Mouse (Mus musculus): ENCODE results near the gene Ireb2. TPM values are rescaled to one million over a fixed set of nuclear protein-coding genes. Genes with fewer than 3 reads are reported as not detected.
"Not testable (repeated sequence)": the region's sequence is repeated elsewhere in the genome, so short reads cannot be mapped to it uniquely, and the experiment has no call there.

Ireb2 gene
- 28.4 and 31.0 TPM in 2 replicates for polyA plus RNA-seq (2014; fragmentation: Nextera tagmentation; extraction: Ambion mirVana)

DNA sequence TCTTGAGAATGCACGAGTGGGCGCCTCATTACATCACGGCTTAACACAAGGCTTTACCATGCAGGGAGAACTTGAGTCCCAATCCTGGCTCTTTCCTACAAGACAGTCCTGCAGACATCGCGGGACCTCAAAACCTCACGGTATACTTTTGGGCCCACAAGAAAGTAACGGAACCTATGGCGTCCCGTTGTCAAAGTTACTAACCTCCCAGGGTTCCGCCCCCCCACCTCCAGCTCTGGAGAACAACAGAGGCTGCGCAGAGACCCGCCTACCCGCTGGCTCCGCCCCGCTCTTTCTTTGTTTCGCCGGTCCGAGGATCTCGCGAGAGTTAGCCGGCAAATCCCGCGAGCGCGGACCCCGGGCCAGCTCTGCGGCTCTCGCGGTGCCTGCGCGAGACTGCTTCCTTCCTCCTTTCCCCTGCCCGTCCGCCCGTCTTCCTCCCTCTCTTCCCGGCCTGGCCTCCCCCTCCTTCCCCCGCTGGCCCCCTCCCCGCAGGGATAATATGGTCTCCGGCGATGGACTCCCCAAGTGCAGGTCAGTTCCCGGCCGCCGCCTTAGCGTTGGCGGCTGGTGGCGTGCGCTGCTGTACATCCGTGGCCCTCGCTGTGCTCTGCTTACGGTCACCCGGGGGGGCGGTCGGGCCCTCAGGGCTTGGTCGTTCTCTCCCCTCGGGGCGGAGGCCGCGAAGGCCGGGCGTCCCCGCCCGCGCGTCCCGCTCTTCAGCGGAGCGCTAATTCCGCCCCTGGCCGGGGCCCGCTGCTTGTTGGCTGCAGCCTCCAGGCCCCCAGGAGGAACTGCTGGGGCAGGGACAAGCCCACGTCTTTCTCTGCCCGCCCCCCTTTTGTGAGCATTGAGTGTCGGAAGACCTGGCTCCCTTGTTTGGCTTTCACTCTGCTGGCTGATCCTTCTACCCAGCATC, at the start of gene Ireb2:
Ireb2 (plus strand) TSS at position 427 of the 919 bp plus-strand sequence.
- peak within 1 kb of the TSS; percentile 98 for H3K9ac ChIP-seq (ENCODE audit: low read length)
- peak; percentile 95 for ATAC-seq (ENCODE audit: insufficient number of reproducible peaks, insufficient read depth, low FRiP score, low read depth)
- peak within 1 kb of the TSS; percentile 90 to 97 for H3K4me3 ChIP-seq (ENCODE audit: control insufficient read depth in 1 of 2, insufficient read depth in 1 of 2, low read depth in 1 of 2, low read length in 2 of 2)
- peak within 1 kb of the TSS; percentile 76 for H3K4me2 ChIP-seq (ENCODE audit: low read length)
- H3K36me3 ChIP-seq (ENCODE audit: control insufficient read depth, insufficient read depth, low read length): peaks cover 35% of the 10 kb centered on the region
- no peaks in the 10 kb centered on the region for H3K27me3 ChIP-seq (ENCODE audit: control insufficient read depth, insufficient read depth, low read length)
- no peaks in the 10 kb centered on the region for H3K9me3 ChIP-seq (ENCODE audit: control insufficient read depth, low read length)
- H3K27ac ChIP-seq (replicated peaks in 1 of 2; ENCODE audit: control insufficient read depth in 1 of 2, insufficient read depth in 1 of 2, low read depth in 2 of 2, low read length in 2 of 2): peak within 1 kb of the TSS; percentile 93 to 95
- H3K4me1 ChIP-seq (ENCODE audit: control insufficient read depth in 2 of 2, insufficient read depth in 2 of 2, low read length in 2 of 2): peaks cover 3 to 12% of the 10 kb centered on the region in 2 experiments
- WGBS: 1% methylated on average over 70 of the region's 72 CpGs

DNA sequence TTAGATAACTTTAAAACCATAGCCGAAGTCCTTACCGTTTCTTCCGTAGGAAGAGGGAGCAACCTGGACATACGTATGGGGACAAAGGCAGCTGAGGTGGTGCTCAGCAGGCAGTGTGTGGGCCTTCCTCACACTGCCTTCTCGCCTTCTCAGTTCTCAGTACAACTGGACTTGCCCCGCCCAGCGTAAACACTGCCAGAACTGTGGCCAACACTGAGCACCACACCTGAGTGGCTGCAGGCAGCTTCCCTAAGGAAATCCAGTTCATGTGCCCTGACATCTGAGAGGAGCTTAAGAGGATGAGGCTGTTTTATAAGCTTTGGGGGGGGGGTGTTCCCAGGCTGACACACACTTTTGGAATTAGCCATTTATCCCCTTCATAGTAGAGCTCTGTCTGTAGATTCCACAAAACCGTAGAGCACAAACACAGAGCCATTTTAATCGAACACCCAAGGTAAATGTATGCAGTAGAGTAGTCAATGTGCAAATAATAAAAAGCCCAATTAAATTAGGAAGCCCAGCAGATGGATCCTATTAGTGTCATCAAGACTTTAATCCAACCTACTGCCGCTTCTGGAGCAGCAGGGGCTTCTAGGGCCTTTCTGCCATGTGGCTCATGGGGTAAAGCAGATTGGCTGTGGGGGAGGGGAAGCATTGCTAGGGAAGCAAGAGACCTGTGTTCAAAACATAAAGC, 46.9 kb upstream of the Ireb2 start:
- no peak overlapping the region for H3K9ac ChIP-seq (ENCODE audit: low read length)
- no peaks in the 10 kb centered on the region for H3K36me3 ChIP-seq (ENCODE audit: control insufficient read depth, insufficient read depth, low read length)
- no peaks in the 10 kb centered on the region for H3K9me3 ChIP-seq (ENCODE audit: control insufficient read depth, low read length)
- no peaks in the 10 kb centered on the region for H3K4me1 ChIP-seq (ENCODE audit: control insufficient read depth in 2 of 2, insufficient read depth in 2 of 2, low read length in 2 of 2)
- ATAC-seq (ENCODE audit: insufficient number of reproducible peaks, insufficient read depth, low FRiP score, low read depth): no peak
- no peak overlapping the region for H3K4me3 ChIP-seq (ENCODE audit: control insufficient read depth in 1 of 2, insufficient read depth in 1 of 2, low read depth in 1 of 2, low read length in 2 of 2)
- no peak overlapping the region for H3K4me2 ChIP-seq (ENCODE audit: low read length)
- peaks cover 23% of the 10 kb centered on the region for H3K27me3 ChIP-seq (ENCODE audit: control insufficient read depth, insufficient read depth, low read length)
- 68% methylated on average over 10 of the region's 10 CpGs for WGBS
- H3K27ac ChIP-seq (replicated peaks in 1 of 2; ENCODE audit: control insufficient read depth in 1 of 2, insufficient read depth in 1 of 2, low read depth in 2 of 2, low read length in 2 of 2): no peak overlapping the region

- H3K4me1 ChIP-seq (ENCODE audit: control insufficient read depth in 2 of 2, insufficient read depth in 2 of 2, low read length in 2 of 2): no peaks in the 10 kb centered on the region
- peaks cover 23% of the 10 kb centered on the region for H3K27me3 ChIP-seq (ENCODE audit: control insufficient read depth, insufficient read depth, low read length)
- H3K4me3 ChIP-seq (ENCODE audit: control insufficient read depth in 1 of 2, insufficient read depth in 1 of 2, low read depth in 1 of 2, low read length in 2 of 2): no peak overlapping the region
- H3K36me3 ChIP-seq (ENCODE audit: control insufficient read depth, insufficient read depth, low read length): no peaks in the 10 kb centered on the region
- no peak overlapping the region for H3K9ac ChIP-seq (ENCODE audit: low read length)
- no peak overlapping the region for H3K27ac ChIP-seq (replicated peaks in 1 of 2; ENCODE audit: control insufficient read depth in 1 of 2, insufficient read depth in 1 of 2, low read depth in 2 of 2, low read length in 2 of 2)
- H3K9me3 ChIP-seq (ENCODE audit: control insufficient read depth, low read length): no peaks in the 10 kb centered on the region
- no peak for ATAC-seq (ENCODE audit: insufficient number of reproducible peaks, insufficient read depth, low FRiP score, low read depth)
- no peak overlapping the region for H3K4me2 ChIP-seq (ENCODE audit: low read length)
- 56% methylated on average over 5 of the region's 5 CpGs for WGBS
Measured at GRCm38 (mm10) chr9:54821442-54822100, 42.0 kb upstream of the Ireb2 start.

GRCm38 (mm10) chr9:54829760-54830159, 33.8 kb upstream of the Ireb2 start:
- Histone ChIP-seq H3K4me1 (ENCODE audit: control insufficient read depth in 2 of 2, insufficient read depth in 2 of 2, low read length in 2 of 2) (no peaks in the 10 kb centered on the region), H3K27me3 (ENCODE audit: control insufficient read depth, insufficient read depth, low read length) (no peaks in the 10 kb centered on the region), H3K9ac (ENCODE audit: low read length) (no peak overlapping the region), H3K4me2 (ENCODE audit: low read length) (no peak overlapping the region), H3K4me3 (ENCODE audit: control insufficient read depth in 1 of 2, insufficient read depth in 1 of 2, low read depth in 1 of 2, low read length in 2 of 2) (no peak overlapping the region), H3K9me3 (ENCODE audit: control insufficient read depth, low read length) (no peaks in the 10 kb centered on the region), H3K27ac (replicated peaks in 1 of 2; ENCODE audit: control insufficient read depth in 1 of 2, insufficient read depth in 1 of 2, low read depth in 2 of 2, low read length in 2 of 2) (no peak overlapping the region), H3K36me3 (ENCODE audit: control insufficient read depth, insufficient read depth, low read length) (no peaks in the 10 kb centered on the region)
- ATAC-seq (ENCODE audit: insufficient number of reproducible peaks, insufficient read depth, low FRiP score, low read depth): no peak
- 41% methylated on average over 2 of the region's 2 CpGs for WGBS

GRCm38 (mm10) chr9:54830624-54831023, 33.0 kb upstream of the Ireb2 start:
- 42% methylated on average over 3 of the region's 3 CpGs for WGBS
- no peaks in the 10 kb centered on the region for H3K9me3 ChIP-seq (ENCODE audit: control insufficient read depth, low read length)
- H3K4me2 ChIP-seq (ENCODE audit: low read length): no peak overlapping the region
- no peaks in the 10 kb centered on the region for H3K27me3 ChIP-seq (ENCODE audit: control insufficient read depth, insufficient read depth, low read length)
- no peak overlapping the region for H3K27ac ChIP-seq (replicated peaks in 1 of 2; ENCODE audit: control insufficient read depth in 1 of 2, insufficient read depth in 1 of 2, low read depth in 2 of 2, low read length in 2 of 2)
- no peak for ATAC-seq (ENCODE audit: insufficient number of reproducible peaks, insufficient read depth, low FRiP score, low read depth)
- no peak overlapping the region for H3K4me3 ChIP-seq (ENCODE audit: control insufficient read depth in 1 of 2, insufficient read depth in 1 of 2, low read depth in 1 of 2, low read length in 2 of 2)
- H3K4me1 ChIP-seq (ENCODE audit: control insufficient read depth in 2 of 2, insufficient read depth in 2 of 2, low read length in 2 of 2): no peaks in the 10 kb centered on the region
- no peak overlapping the region for H3K9ac ChIP-seq (ENCODE audit: low read length)
- no peaks in the 10 kb centered on the region for H3K36me3 ChIP-seq (ENCODE audit: control insufficient read depth, insufficient read depth, low read length)

GRCm38 (mm10) chr9:54833831-54834230, 29.8 kb upstream of the Ireb2 start:
- Histone ChIP-seq H3K27me3 (ENCODE audit: control insufficient read depth, insufficient read depth, low read length) (no peaks in the 10 kb centered on the region), H3K4me1 (ENCODE audit: control insufficient read depth in 2 of 2, insufficient read depth in 2 of 2, low read length in 2 of 2) (no peaks in the 10 kb centered on the region), H3K27ac (replicated peaks in 1 of 2; ENCODE audit: control insufficient read depth in 1 of 2, insufficient read depth in 1 of 2, low read depth in 2 of 2, low read length in 2 of 2) (no peak overlapping the region), H3K9ac (ENCODE audit: low read length) (no peak overlapping the region), H3K4me2 (ENCODE audit: low read length) (no peak overlapping the region), H3K4me3 (ENCODE audit: control insufficient read depth in 1 of 2, insufficient read depth in 1 of 2, low read depth in 1 of 2, low read length in 2 of 2) (no peak overlapping the region), H3K36me3 (ENCODE audit: control insufficient read depth, insufficient read depth, low read length) (no peaks in the 10 kb centered on the region), H3K9me3 (ENCODE audit: control insufficient read depth, low read length) (no peaks in the 10 kb centered on the region)
- ATAC-seq (ENCODE audit: insufficient number of reproducible peaks, insufficient read depth, low FRiP score, low read depth): no peak
- WGBS: 63% methylated on average over 1 of the region's 1 CpGs

DNA sequence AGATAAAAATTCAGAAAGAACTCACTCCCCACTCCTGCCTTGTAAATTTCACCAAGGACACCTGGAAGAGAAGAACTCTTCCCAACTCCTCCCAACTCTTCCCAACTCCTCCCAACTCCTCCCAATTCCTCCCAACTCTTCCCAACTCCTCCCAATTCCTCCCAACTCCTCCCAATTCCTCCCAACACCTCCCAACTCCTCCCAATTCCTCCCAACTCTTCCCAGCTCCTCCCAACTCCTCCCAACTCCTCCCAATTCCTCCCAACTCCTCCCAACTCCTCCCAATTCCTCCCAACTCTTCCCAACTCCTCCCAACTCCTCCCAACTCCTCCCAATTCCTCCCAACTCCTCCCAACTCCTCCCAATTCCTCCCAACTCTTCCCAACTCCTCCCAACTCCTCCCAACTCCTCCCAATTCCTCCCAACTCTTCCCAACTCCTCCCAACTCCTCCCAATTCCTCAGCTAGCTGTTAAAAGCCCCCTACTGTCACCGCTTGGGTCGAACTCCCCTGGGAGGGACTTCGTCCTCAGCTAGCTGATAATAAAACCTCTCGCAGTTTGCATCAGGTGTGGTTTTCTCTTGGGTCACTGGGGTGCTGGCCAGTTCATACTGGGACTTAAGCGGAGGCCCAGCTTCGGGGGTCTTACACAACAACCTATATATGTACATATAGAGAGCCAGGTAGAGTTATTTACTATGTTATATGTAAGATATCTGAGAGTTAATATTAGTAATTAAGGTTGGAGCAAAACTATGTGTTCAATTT, 27.5 kb upstream of the Ireb2 start:
- not testable (repeated sequence) for ATAC-seq (ENCODE audit: insufficient number of reproducible peaks, insufficient read depth, low FRiP score, low read depth); H3K4me1 ChIP-seq (ENCODE audit: control insufficient read depth in 2 of 2, insufficient read depth in 2 of 2, low read length in 2 of 2); H3K4me2 ChIP-seq (ENCODE audit: low read length); H3K36me3 ChIP-seq (ENCODE audit: control insufficient read depth, insufficient read depth, low read length); H3K27ac ChIP-seq (replicated peaks in 1 of 2; ENCODE audit: control insufficient read depth in 1 of 2, insufficient read depth in 1 of 2, low read depth in 2 of 2, low read length in 2 of 2); H3K4me3 ChIP-seq (ENCODE audit: control insufficient read depth in 1 of 2, insufficient read depth in 1 of 2, low read depth in 1 of 2, low read length in 2 of 2); H3K9me3 ChIP-seq (ENCODE audit: control insufficient read depth, low read length); H3K9ac ChIP-seq (ENCODE audit: low read length); H3K27me3 ChIP-seq (ENCODE audit: control insufficient read depth, insufficient read depth, low read length)
- 73% methylated on average over 6 of the region's 6 CpGs for WGBS

All from heart, embryonic 14.5 days (tissue).